Mouse (Mus musculus) layer of hippocampus, adult 2 months (tissue): ENCODE data around the gene Myt1l. TPM values are rescaled to one million over a fixed set of nuclear protein-coding genes. Genes with fewer than 3 reads are reported as not detected.

Experiments
- DNase-seq, 2 experiments: peaks; one replicate each; pipeline ENCODE4 v3.0.0; 2022; ENCODE audit warnings: low spot score in 2 of 2
- H3K27ac ChIP-seq: fragments of 200-600 bp; 2 replicates; pipeline ENCODE4 v1.8.1; 2022
- H3K4me3 ChIP-seq: fragments of 200-600 bp; 2 replicates; pipeline ENCODE4 v1.8.1; 2022; ENCODE audit warnings: mild to moderate bottlenecking
- CTCF ChIP-seq: fragments of 200-600 bp; conservative IDR thresholded peaks from 2 replicates; pipeline ENCODE4 v1.8.1; 2022; ENCODE audit warnings: antibody characterized with exemption, mild to moderate bottlenecking, moderate library complexity
- total RNA-seq, 2 experiments: library from RNA; stranded (reverse); gene quantifications; 2 replicates each; pipeline ENCODE4 v1.2.3; 2021

Myt1l gene
- total RNA-seq, 2 experiments from 2014 or later = 228 to 229 TPM

GRCm38 (mm10) chr12:29644091-29644490 is 115.9 kb downstream of the Myt1l start:
- Histone ChIP-seq H3K27ac (peak overlapping the region; percentile 75), H3K4me3 (no peak overlapping the region)

GRCm38 (mm10) chr12:29644721-29645120 is 116.5 kb downstream of the Myt1l start:
- Histone ChIP-seq H3K4me3 (no peak overlapping the region), H3K27ac (peak overlapping the region; percentile 75)
- no peak for DNase-seq

More at GRCm38 (mm10) chr12:29644091-29644490, 115.9 kb downstream of the Myt1l start:
- TF ChIP-seq CTCF = no peak
- DNase-seq = no peak

GRCm38 (mm10) chr12:29649510-29650152 is 121.4 kb downstream of the Myt1l start:
- TF ChIP-seq CTCF = no peak
- no peak for DNase-seq
- Histone ChIP-seq H3K4me3 (no peak overlapping the region), H3K27ac (peak overlapping the region; percentile 37)

More at GRCm38 (mm10) chr12:29644721-29645120, 116.5 kb downstream of the Myt1l start:
- no peak for TF ChIP-seq CTCF

- no peak for TF ChIP-seq CTCF
- H3K27ac ChIP-seq = peak overlapping the region; percentile 89; the same call in 1 of the 2 replicates
- H3K4me3 ChIP-seq = no peak overlapping the region
- DNase-seq = no peak
These were observed 124.3 kb downstream of the Myt1l start for GRCm38 (mm10) chr12:29652516-29652915.

- DNase-seq = peak in 1 of 2 experiments; percentile 60
- TF ChIP-seq CTCF = no peak
- Histone ChIP-seq H3K4me3 (no peak overlapping the region), H3K27ac (peak overlapping the region; percentile 89)
These were observed 127.0 kb downstream of the Myt1l start for GRCm38 (mm10) chr12:29655197-29655632.

GRCm38 (mm10) chr12:29655673-29656072 is 127.5 kb downstream of the Myt1l start:
- DNase-seq = no peak
- peak overlapping the region; percentile 89 for H3K27ac ChIP-seq
- no peak overlapping the region; the same call in 1 of the 2 replicates for H3K4me3 ChIP-seq
- no peak for TF ChIP-seq CTCF

- Histone ChIP-seq H3K4me3 (no peak overlapping the region), H3K27ac (peak overlapping the region; percentile 89; the same call in 1 of the 2 replicates)
- TF ChIP-seq CTCF = no peak
- DNase-seq = no peak
These were observed 128.9 kb downstream of the Myt1l start for GRCm38 (mm10) chr12:29657061-29657460.

- TF ChIP-seq CTCF = no peak
- no peak for DNase-seq
- Histone ChIP-seq H3K4me3 (no peak overlapping the region), H3K27ac (peak overlapping the region; percentile 89)
These were observed 129.7 kb downstream of the Myt1l start for GRCm38 (mm10) chr12:29657870-29658269.

GRCm38 (mm10) chr12:29671984-29672383 is 143.8 kb downstream of the Myt1l start:
- no peak overlapping the region; the same call in 1 of the 2 replicates for H3K27ac ChIP-seq
- H3K4me3 ChIP-seq = no peak overlapping the region
- TF ChIP-seq CTCF = no peak
- no peak for DNase-seq

- H3K4me3 ChIP-seq = no peak overlapping the region
- peak; percentile 66 to 70 for DNase-seq
- H3K27ac ChIP-seq = peak overlapping the region; percentile 81
- peak; percentile 87 for TF ChIP-seq CTCF
These were observed 147.6 kb downstream of the Myt1l start for GRCm38 (mm10) chr12:29675594-29676362.

- no peak for DNase-seq
- Histone ChIP-seq H3K4me3 (no peak overlapping the region), H3K27ac (peak overlapping the region; percentile 21; the same call in 1 of the 2 replicates)
- TF ChIP-seq CTCF = no peak
These were observed 154.2 kb downstream of the Myt1l start for GRCm38 (mm10) chr12:29682384-29682783.

- H3K27ac ChIP-seq = peak overlapping the region; percentile 85; the same call in 1 of the 2 replicates
- no peak overlapping the region for H3K4me3 ChIP-seq
- DNase-seq = no peak
- no peak for TF ChIP-seq CTCF
These were observed 154.8 kb downstream of the Myt1l start for GRCm38 (mm10) chr12:29682946-29683345.

- Histone ChIP-seq H3K27ac (peak overlapping the region; percentile 85), H3K4me3 (peak overlapping the region; percentile 5)
- DNase-seq = no peak
- TF ChIP-seq CTCF = no peak
These were observed 158.1 kb downstream of the Myt1l start for GRCm38 (mm10) chr12:29686241-29686640.
